Mouse (Mus musculus): ENCODE data around the gene Dnmt3a. TPM values are rescaled to one million over a fixed set of nuclear protein-coding genes. Genes with fewer than 3 reads are reported as not detected.

Gene Dnmt3a
- polyA plus RNA-seq, 1 experiment from 2014 or later, result 86.6 TPM

DNA sequence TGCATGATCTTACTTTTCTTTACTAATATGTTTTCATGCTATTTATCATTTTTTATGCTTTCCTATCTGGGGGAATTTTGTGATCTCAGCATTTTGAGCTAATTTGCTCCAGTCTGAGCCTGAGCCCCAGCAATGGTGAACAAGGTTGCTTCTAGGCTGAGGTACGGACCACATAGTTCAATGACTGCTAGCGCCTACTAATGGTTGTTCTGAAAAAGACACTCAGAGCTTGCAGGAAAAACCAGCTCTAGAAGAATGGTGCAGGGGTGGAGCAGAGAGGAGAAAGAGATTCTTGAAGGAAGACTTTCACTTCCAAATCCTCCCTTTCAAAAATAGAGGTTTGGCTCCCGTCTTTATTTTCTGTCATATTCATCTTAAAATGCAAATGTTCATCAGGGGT lies 150.5 kb downstream of the Dnmt3a start:
- no peak overlapping the region for H3K4me3 ChIP-seq (replicated peaks; ENCODE audit: low read length)
- H3K9ac ChIP-seq (replicated peaks; ENCODE audit: low read depth, low read length), result no peak overlapping the region
- no peaks in the 10 kb centered on the region for H3K36me3 ChIP-seq (ENCODE audit: control insufficient read depth, insufficient read depth)
- peaks cover 9% of the 10 kb centered on the region for H3K4me1 ChIP-seq (replicated peaks; ENCODE audit: control insufficient read depth, insufficient read depth, low read length)
- no peak for ATAC-seq
- H3K9me3 ChIP-seq (ENCODE audit: control insufficient read depth, low read length), result no peaks in the 10 kb centered on the region
- no peak overlapping the region for H3K27ac ChIP-seq (ENCODE audit: low read length)
- no peak overlapping the region for H3K4me2 ChIP-seq (ENCODE audit: low read length)
- WGBS, result 12% methylated on average over 3 of the region's 3 CpGs
- H3K27me3 ChIP-seq (replicated peaks; ENCODE audit: control insufficient read depth, insufficient read depth, low read length), result peaks cover 26% of the 10 kb centered on the region

DNA sequence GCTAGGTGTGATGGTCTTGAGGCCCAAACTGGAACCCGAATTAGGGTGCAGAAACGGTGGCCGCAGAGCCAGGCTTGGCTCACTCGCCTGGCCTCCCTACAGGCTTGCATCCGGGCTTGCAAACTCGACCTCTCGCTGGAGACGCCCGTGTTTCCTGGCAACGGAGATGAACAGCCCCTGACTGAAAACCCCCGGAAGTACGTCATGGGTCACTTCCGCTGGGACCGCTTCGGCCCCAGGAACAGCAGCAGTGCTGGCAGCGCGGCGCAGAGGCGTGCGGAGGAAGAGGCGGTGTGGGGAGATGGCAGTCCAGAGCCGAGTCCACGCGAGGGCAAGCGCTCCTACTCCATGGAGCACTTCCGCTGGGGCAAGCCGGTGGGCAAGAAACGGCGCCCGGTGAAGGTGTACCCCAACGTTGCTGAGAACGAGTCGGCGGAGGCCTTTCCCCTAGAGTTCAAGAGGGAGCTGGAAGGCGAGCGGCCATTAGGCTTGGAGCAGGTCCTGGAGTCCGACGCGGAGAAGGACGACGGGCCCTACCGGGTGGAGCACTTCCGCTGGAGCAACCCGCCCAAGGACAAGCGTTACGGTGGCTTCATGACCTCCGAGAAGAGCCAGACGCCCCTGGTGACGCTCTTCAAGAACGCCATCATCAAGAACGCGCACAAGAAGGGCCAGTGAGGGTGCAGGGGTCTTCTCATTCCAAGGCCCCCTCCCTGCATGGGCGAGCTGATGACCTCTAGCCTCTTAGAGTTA lies 154.2 kb downstream of the Dnmt3a start:
- H3K4me2 ChIP-seq (ENCODE audit: low read length), result peak overlapping the region; percentile 62
- WGBS, result 3% methylated on average over 53 of the region's 53 CpGs
- peak; percentile 97 for ATAC-seq
- H3K9ac ChIP-seq (replicated peaks; ENCODE audit: low read depth, low read length), result peak overlapping the region; percentile 93
- H3K36me3 ChIP-seq (ENCODE audit: control insufficient read depth, insufficient read depth), result no peaks in the 10 kb centered on the region; the same call in 1 of the 2 replicates
- peaks cover 15% of the 10 kb centered on the region for H3K27me3 ChIP-seq (replicated peaks; ENCODE audit: control insufficient read depth, insufficient read depth, low read length)
- H3K4me3 ChIP-seq (replicated peaks; ENCODE audit: low read length), result peak overlapping the region; percentile 76
- H3K9me3 ChIP-seq (ENCODE audit: control insufficient read depth, low read length), result no peaks in the 10 kb centered on the region
- H3K27ac ChIP-seq (ENCODE audit: low read length), result peak overlapping the region; percentile 85
- peaks cover 6% of the 10 kb centered on the region for H3K4me1 ChIP-seq (replicated peaks; ENCODE audit: control insufficient read depth, insufficient read depth, low read length)

DNA sequence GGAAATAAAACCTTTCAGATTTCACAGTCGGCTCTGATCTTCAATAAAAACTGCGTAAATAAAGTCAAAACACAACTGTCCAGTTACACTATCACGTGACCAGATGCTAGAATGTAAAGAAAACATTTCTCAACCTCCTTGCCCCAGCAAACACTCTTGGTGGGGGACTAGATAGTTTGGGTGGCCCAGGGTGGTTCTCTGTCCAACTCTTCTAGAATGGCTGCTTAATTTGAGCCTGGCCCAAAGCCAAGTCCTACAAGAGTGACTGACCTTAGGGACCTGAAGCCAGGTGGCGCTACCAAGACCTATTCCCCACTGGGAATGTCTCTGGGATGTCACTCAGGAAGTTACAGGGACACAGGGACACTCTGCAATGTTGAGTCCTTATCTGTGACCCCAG lies 154.7 kb downstream of the Dnmt3a start:
- peaks cover 6% of the 10 kb centered on the region for H3K4me1 ChIP-seq (replicated peaks; ENCODE audit: control insufficient read depth, insufficient read depth, low read length)
- no peaks in the 10 kb centered on the region; the same call in 1 of the 2 replicates for H3K36me3 ChIP-seq (ENCODE audit: control insufficient read depth, insufficient read depth)
- ATAC-seq, result no peak
- 43% methylated on average over 4 of the region's 4 CpGs for WGBS
- peak overlapping the region; percentile 85 for H3K27ac ChIP-seq (ENCODE audit: low read length)
- H3K4me3 ChIP-seq (replicated peaks; ENCODE audit: low read length), result peak overlapping the region; percentile 76
- peaks cover 10% of the 10 kb centered on the region; the same call in 1 of the 2 replicates for H3K27me3 ChIP-seq (replicated peaks; ENCODE audit: control insufficient read depth, insufficient read depth, low read length)
- no peaks in the 10 kb centered on the region for H3K9me3 ChIP-seq (ENCODE audit: control insufficient read depth, low read length)
- H3K9ac ChIP-seq (replicated peaks; ENCODE audit: low read depth, low read length), result peak overlapping the region; percentile 93
- peak overlapping the region; percentile 62 for H3K4me2 ChIP-seq (ENCODE audit: low read length)

Other genes starting within 250 kb of the Dnmt3a start
- gene Dtnb, start 233.6 kb upstream of the Dnmt3a start, polyA plus RNA-seq (2015; fragmentation: Nextera tagmentation; extraction: Ambion mirVana), result 34.0 and 36.8 TPM in 2 replicates
- gene Pomc, start 148.9 kb downstream of the Dnmt3a start, polyA plus RNA-seq (2015; fragmentation: Nextera tagmentation; extraction: Ambion mirVana), result 2.9 and 4.3 TPM in 2 replicates
- 33.1 and 37.2 TPM in 2 replicates for gene Efr3b, start 232.9 kb downstream of the Dnmt3a start, polyA plus RNA-seq (2015; fragmentation: Nextera tagmentation; extraction: Ambion mirVana)

All from forebrain, embryonic 16.5 days (tissue).